In the genomic region with DNA sequence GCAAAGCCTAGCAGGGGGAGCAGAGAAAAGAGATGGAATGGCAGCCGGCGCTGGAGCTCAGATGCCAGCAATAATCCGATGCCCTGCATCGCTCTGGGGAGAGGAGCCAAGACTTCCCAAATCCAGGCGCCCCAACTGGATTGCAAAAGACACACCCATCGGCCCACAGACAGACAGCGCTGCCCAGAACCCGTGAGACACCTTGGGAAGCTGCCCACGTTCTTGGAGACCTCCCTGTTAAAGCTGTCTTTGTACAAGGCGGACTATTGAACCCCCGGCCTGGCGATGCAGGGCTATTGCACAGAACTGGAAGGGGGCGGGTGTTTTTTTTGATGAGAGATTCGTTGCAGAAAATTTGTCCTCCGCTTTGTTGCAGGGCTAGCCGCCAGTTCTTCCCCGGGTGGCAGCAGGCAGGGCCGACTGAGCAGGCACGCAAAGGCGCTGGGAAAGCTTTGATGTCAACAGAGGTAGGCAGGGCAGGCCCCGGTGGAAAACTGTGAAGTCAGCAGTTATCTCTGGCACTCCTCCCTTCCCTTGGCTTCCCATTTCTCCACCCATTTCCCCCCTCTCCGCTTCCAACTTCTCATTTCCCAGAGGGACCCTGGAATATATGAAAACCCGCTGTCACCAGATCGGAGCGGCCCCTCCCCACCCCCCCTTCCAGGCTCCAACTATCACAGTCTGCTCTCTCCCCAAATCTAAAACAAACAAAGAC, we compare ENCODE assay signal across 8 mouse cellular contexts. TPM values are rescaled to one million over a fixed set of nuclear protein-coding genes. Genes with fewer than 3 reads are reported as not detected.
DNase-seq lines count a peak whose midpoint lies in the region; ATAC-seq and TF ChIP-seq lines count a peak whose summit lies in the region.

No protein-coding gene starts in this region.

- TF ChIP-seq POLR2A in embryonic fibroblast, embryonic 13.5 days (IDR thresholded peaks at IDR 0.05; ENCODE audit: low read depth, low read length) = no peak

- TF ChIP-seq CTCF in embryonic fibroblast, embryonic 13.5 days (IDR thresholded peaks at IDR 0.05; ENCODE audit: borderline replicate concordance, insufficient read depth, low read length) = no peak
- no peak for TF ChIP-seq CTCF in kidney, postnatal 0 days (IDR thresholded peaks at IDR 0.05; ENCODE audit: low read depth)

- H3K27me3 ChIP-seq in megakaryocyte, embryonic 14.5 days (replicated peaks) = peaks cover 9% of the 10 kb centered on the region
- H3K27me3 ChIP-seq in heart, embryonic 13.5 days (replicated peaks) = no peaks in the 10 kb centered on the region
- no peaks in the 10 kb centered on the region for H3K27me3 ChIP-seq in kidney, postnatal 0 days (ENCODE audit: insufficient read depth, low read length)
- H3K27me3 ChIP-seq in liver, embryonic 12.5 days (replicated peaks) = 0 out of 2 replicates have a peak, but pooled peaks cover 16% of the 10 kb centered on the region
- H3K27me3 ChIP-seq in neural tube, embryonic 11.5 days (ENCODE audit: control insufficient read depth, insufficient read depth, low read length) = no peaks in the 10 kb centered on the region

- peak overlapping the region; percentile 64 for H3K4me3 ChIP-seq in megakaryocyte, embryonic 14.5 days (replicated peaks)
- no peak overlapping the region for H3K4me3 ChIP-seq in embryonic fibroblast, embryonic 13.5 days (ENCODE audit: insufficient read depth, low read length)
- H3K4me3 ChIP-seq in heart, embryonic 13.5 days = peak overlapping the region; percentile 42
- peak overlapping the region; percentile 21; the same call in 1 of the 2 replicates for H3K4me3 ChIP-seq in kidney, postnatal 0 days (replicated peaks; ENCODE audit: low read depth, low read length)
- H3K4me3 ChIP-seq in liver, embryonic 12.5 days = peak overlapping the region; percentile 19
- peak overlapping the region; percentile 7; the same call in 1 of the 2 replicates for H3K4me3 ChIP-seq in neural tube, embryonic 11.5 days (ENCODE audit: low read depth, low read length)

- peak overlapping the region; percentile 72 for H3K4me2 ChIP-seq in heart, embryonic 13.5 days
- H3K4me2 ChIP-seq in kidney, postnatal 0 days (ENCODE audit: low read length) = peak overlapping the region; percentile 50
- peak overlapping the region; percentile 55 for H3K4me2 ChIP-seq in liver, embryonic 12.5 days
- peak overlapping the region; percentile 38 for H3K4me2 ChIP-seq in neural tube, embryonic 11.5 days (ENCODE audit: low read depth)

- H3K9ac ChIP-seq in heart, embryonic 13.5 days = peak overlapping the region; percentile 71
- peak overlapping the region; percentile 6 for H3K9ac ChIP-seq in kidney, postnatal 0 days (ENCODE audit: low read depth, low read length)
- 0 out of 2 replicates have a peak overlapping the region, but pooled peaks have one; percentile 6 for H3K9ac ChIP-seq in liver, embryonic 12.5 days
- peak overlapping the region; percentile 47 for H3K9ac ChIP-seq in neural tube, embryonic 11.5 days (ENCODE audit: low read length)

- peak; percentile 76 for DNase-seq in kidney, postnatal 0 days (ENCODE audit: low spot score)
- DNase-seq in neural tube, embryonic 11.5 days (ENCODE audit: low spot score) = peak; percentile 48
- no peak for DNase-seq in c-Kit-positive CD71-positive TER-119-positive erythroid progenitor cells, embryonic 14.5 days (ENCODE audit: low spot score)

- peak overlapping the region; percentile 86 for H3K27ac ChIP-seq in embryonic fibroblast, embryonic 13.5 days (ENCODE audit: insufficient read depth, low read length)
- peak overlapping the region; percentile 87 for H3K27ac ChIP-seq in heart, embryonic 13.5 days (replicated peaks)
- H3K27ac ChIP-seq in kidney, postnatal 0 days = peak overlapping the region; percentile 68
- H3K27ac ChIP-seq in liver, embryonic 12.5 days = no peak overlapping the region
- no peak overlapping the region for H3K27ac ChIP-seq in neural tube, embryonic 11.5 days (ENCODE audit: low read depth, low read length)

- peaks cover 29% of the 10 kb centered on the region for H3K4me1 ChIP-seq in megakaryocyte, embryonic 14.5 days
- H3K4me1 ChIP-seq in embryonic fibroblast, embryonic 13.5 days (ENCODE audit: control insufficient read depth, insufficient read depth, low read length) = peaks cover 7% of the 10 kb centered on the region; the same call in 1 of the 2 replicates
- H3K4me1 ChIP-seq in heart, embryonic 13.5 days = peaks cover 44% of the 10 kb centered on the region
- peaks cover 21% of the 10 kb centered on the region; the same call in 1 of the 2 replicates for H3K4me1 ChIP-seq in kidney, postnatal 0 days (replicated peaks; ENCODE audit: insufficient read depth, low read length)
- H3K4me1 ChIP-seq in liver, embryonic 12.5 days = peaks cover 23% of the 10 kb centered on the region
- peaks cover 3% of the 10 kb centered on the region; the same call in 1 of the 2 replicates for H3K4me1 ChIP-seq in neural tube, embryonic 11.5 days (ENCODE audit: control insufficient read depth, insufficient read depth, low read length)

- 6% methylated on average over 25 of the region's 25 CpGs for WGBS in heart, embryonic 13.5 days
- 11% methylated on average over 25 of the region's 25 CpGs for WGBS in kidney, postnatal 0 days
- 17% methylated on average over 25 of the region's 25 CpGs for WGBS in liver, embryonic 12.5 days (ENCODE audit: insufficient replicate concordance)
- WGBS in neural tube, embryonic 11.5 days = 13% methylated on average over 25 of the region's 25 CpGs

- H3K9me3 ChIP-seq in megakaryocyte, embryonic 14.5 days = peaks cover 14% of the 10 kb centered on the region
- H3K9me3 ChIP-seq in heart, embryonic 13.5 days = peaks cover 5% of the 10 kb centered on the region; the same call in 1 of the 2 replicates
- H3K9me3 ChIP-seq in kidney, postnatal 0 days (replicated peaks; ENCODE audit: low read length) = no peaks in the 10 kb centered on the region
- no peaks in the 10 kb centered on the region for H3K9me3 ChIP-seq in liver, embryonic 12.5 days (replicated peaks)
- no peaks in the 10 kb centered on the region for H3K9me3 ChIP-seq in neural tube, embryonic 11.5 days (ENCODE audit: control insufficient read depth, low read length)

- ATAC-seq in megakaryocyte, adult 5-6 weeks (ENCODE audit: poor library complexity, severe bottlenecking) = no peak
- peak; percentile 29 for ATAC-seq in heart, embryonic 13.5 days (ENCODE audit: extremely low read depth, insufficient number of reproducible peaks, low FRiP score, low TSS enrichment)
- ATAC-seq in kidney, postnatal 0 days (replicated peaks; ENCODE audit: low FRiP score, low read depth) = 0 out of 2 replicates have a peak, but pooled peaks have one; percentile 33
- ATAC-seq in liver, embryonic 12.5 days = peak; percentile 30; the same call in 1 of the 2 replicates
- ATAC-seq in neural tube, embryonic 11.5 days (ENCODE audit: insufficient read depth, low FRiP score, low TSS enrichment) = 0 out of 2 replicates have a peak, but pooled peaks have one; percentile 13

- H3K36me3 ChIP-seq in megakaryocyte, embryonic 14.5 days (replicated peaks; ENCODE audit: low read length) = no peaks in the 10 kb centered on the region
- no peaks in the 10 kb centered on the region for H3K36me3 ChIP-seq in heart, embryonic 13.5 days
- no peaks in the 10 kb centered on the region for H3K36me3 ChIP-seq in kidney, postnatal 0 days (ENCODE audit: insufficient read depth, low read length)
- no peaks in the 10 kb centered on the region for H3K36me3 ChIP-seq in liver, embryonic 12.5 days
- H3K36me3 ChIP-seq in neural tube, embryonic 11.5 days (ENCODE audit: control insufficient read depth, insufficient read depth, low read length) = no peaks in the 10 kb centered on the region

RNA-seq across cellular contexts. Expression of gene Eml4, which starts 28.0 kb away (rescaled TPM):
- 0.95 TPM in 1 of 2 replicates, not detected in the other for polyA plus RNA-seq in megakaryocyte, embryonic 14.5 days (2012; ENCODE audit: insufficient read depth, low replicate concordance)
- 28.1 and 30.8 TPM in 2 replicates for total RNA-seq in megakaryocyte, adult 5-6 weeks (2015)
- total RNA-seq in megakaryocyte, adult 5-6 weeks (2017) = 43.8 and 59.8 TPM in 2 replicates
- polyA plus RNA-seq in embryonic fibroblast, embryonic 13.5 days (2011; ENCODE audit: insufficient read length, low read depth, missing spikeins) = 28.6 and 41.8 TPM in 2 replicates
- 14.4 and 15.4 TPM in 2 replicates for polyA plus RNA-seq in heart, embryonic 13.5 days (2015; fragmentation: Nextera tagmentation; extraction: Ambion mirVana)
- 18.3 and 19.0 TPM in 2 replicates for polyA plus RNA-seq in kidney, postnatal 0 days (2015; fragmentation: Nextera tagmentation; extraction: Ambion mirVana)
- 13.5 and 15.1 TPM in 2 replicates for polyA plus RNA-seq in liver, embryonic 12.5 days (2016; fragmentation: Nextera tagmentation; extraction: Ambion mirVana)
- polyA plus RNA-seq in neural tube, embryonic 11.5 days (2014; fragmentation: Nextera tagmentation; extraction: Ambion mirVana) = 56.5 and 59.8 TPM in 2 replicates

Comparison
In these comparisons a context has a peak if more than half of its experiments do, and no peak if none do; other contexts are left out.
1. H3K27ac ChIP-seq: peak in embryonic fibroblast, embryonic 13.5 days (single experiment), heart, embryonic 13.5 days (single experiment) and kidney, postnatal 0 days (single experiment); none in liver, embryonic 12.5 days (single experiment) and neural tube, embryonic 11.5 days (single experiment).
2. H3K9ac ChIP-seq: peak in every context shown above with its lines; median percentile 71 in heart, embryonic 13.5 days; 47 in neural tube, embryonic 11.5 days; 6 in kidney, postnatal 0 days; 6 in liver, embryonic 12.5 days.
3. Peak in every context shown above with its lines, with median percentiles within 50 percentile points of each other: H3K4me2 ChIP-seq.